ENCODE assay signal across 24 mouse cellular contexts in the genomic region with DNA sequence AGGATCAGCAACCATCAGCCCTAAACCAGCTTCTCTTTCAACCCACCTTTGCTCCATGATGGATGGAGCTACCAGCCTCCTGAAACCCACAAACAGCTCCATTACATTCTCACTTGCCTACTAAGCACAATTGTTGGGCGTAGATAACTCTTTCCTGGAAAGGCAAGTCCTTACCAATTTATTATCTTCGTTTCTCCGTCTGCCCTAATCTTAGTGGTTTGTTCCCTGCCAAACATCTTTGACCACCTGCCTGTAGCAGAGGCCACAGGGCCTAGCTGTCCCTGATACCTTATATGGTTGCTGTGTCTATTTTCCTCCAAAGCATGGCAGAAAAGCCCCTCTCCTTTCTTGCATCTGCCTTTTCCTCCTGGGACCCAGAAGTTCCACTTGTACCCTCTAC. TPM values are rescaled to one million over a fixed set of nuclear protein-coding genes. Genes with fewer than 3 reads are reported as not detected.
"Had no signal": no experiment of that assay in that cellular context is flagged by ENCODE, and none has a peak within 500 bp of the region (broad histone marks: within the 10 kb centered on the region; RNA-seq: fewer than 3 reads in every experiment).

No protein-coding gene starts in this region.

- H3K9me3 ChIP-seq: limb, embryonic 15.5 days; midbrain, embryonic 15.5 days; neural tube, embryonic 12.5 days had no signal

- ATAC-seq: intestine, embryonic 16.5 days; midbrain, embryonic 15.5 days had no signal

- H3K4me1 ChIP-seq: limb, embryonic 15.5 days; midbrain, embryonic 15.5 days had no signal

- H3K27me3 ChIP-seq: limb, embryonic 15.5 days; midbrain, embryonic 15.5 days; neural tube, embryonic 12.5 days had no signal

- DNase-seq: kidney, adult 8-10 months; kidney, postnatal 25 days; lung, embryonic 14.5 days; lung, postnatal 10 days; right cerebral cortex, postnatal 25 days; thymus, adult 18-20 months; thymus, postnatal 25 days had no signal

- H3K4me3 ChIP-seq: left cerebral cortex, adult 2 months; limb, embryonic 15.5 days; megakaryocyte, embryonic 14.5 days; midbrain, embryonic 15.5 days; neural tube, embryonic 12.5 days had no signal

- H3K36me3 ChIP-seq: limb, embryonic 15.5 days; midbrain, embryonic 15.5 days; neural tube, embryonic 12.5 days had no signal

- H3K9ac ChIP-seq: limb, embryonic 15.5 days; lung, embryonic 14.5 days; midbrain, embryonic 15.5 days; neural tube, embryonic 12.5 days had no signal

- H3K4me2 ChIP-seq: limb, embryonic 15.5 days; lung, embryonic 14.5 days; midbrain, embryonic 11.5 days; midbrain, embryonic 15.5 days; neural tube, embryonic 12.5 days had no signal

- H3K27ac ChIP-seq: left cerebral cortex, adult 2 months; limb, embryonic 15.5 days; macrophage; midbrain, embryonic 15.5 days; neural tube, embryonic 12.5 days had no signal

RNA-seq across cellular contexts. Expression of gene Gm13539, which starts 7.0 kb away (rescaled TPM):
- total RNA-seq: layer of hippocampus, postnatal 25 days; left cerebral cortex, adult 2 months; left cerebral cortex, postnatal 25 days; monocyte, adult 5-6 weeks; neutrophil, adult 5-6 weeks had no signal
- polyA plus RNA-seq: intestine, embryonic 16.5 days; kidney, embryonic 16.5 days; limb, embryonic 15.5 days; lung, embryonic 14.5 days; macrophage; midbrain, embryonic 11.5 days; midbrain, embryonic 15.5 days; neural tube, embryonic 12.5 days; small intestine, adult 2 months; stomach, embryonic 16.5 days; urinary bladder, adult 2 months had no signal

RNA-seq across cellular contexts. Expression of gene Lcn11, which starts 12.3 kb away (rescaled TPM):
- total RNA-seq: layer of hippocampus, postnatal 25 days; left cerebral cortex, adult 2 months; left cerebral cortex, postnatal 25 days; monocyte, adult 5-6 weeks; neutrophil, adult 5-6 weeks had no signal
- polyA plus RNA-seq: intestine, embryonic 16.5 days; kidney, embryonic 16.5 days; limb, embryonic 11.5 days; limb, embryonic 15.5 days; lung, embryonic 14.5 days; macrophage; midbrain, embryonic 11.5 days; midbrain, embryonic 15.5 days; neural tube, embryonic 12.5 days; small intestine, adult 2 months; stomach, embryonic 16.5 days; urinary bladder, adult 2 months had no signal

RNA-seq across cellular contexts. Expression of gene Lcn3, which starts 23.7 kb away (rescaled TPM):
- total RNA-seq: layer of hippocampus, postnatal 25 days; left cerebral cortex, adult 2 months; left cerebral cortex, postnatal 25 days; monocyte, adult 5-6 weeks; neutrophil, adult 5-6 weeks had no signal
- polyA plus RNA-seq: intestine, embryonic 16.5 days; kidney, embryonic 16.5 days; limb, embryonic 11.5 days; limb, embryonic 15.5 days; lung, embryonic 14.5 days; macrophage; midbrain, embryonic 11.5 days; midbrain, embryonic 15.5 days; neural tube, embryonic 12.5 days; small intestine, adult 2 months; stomach, embryonic 16.5 days; urinary bladder, adult 2 months had no signal

RNA-seq across cellular contexts. Expression of gene Glt6d1, which starts 26.6 kb away (rescaled TPM):
- total RNA-seq: layer of hippocampus, postnatal 25 days; left cerebral cortex, adult 2 months; left cerebral cortex, postnatal 25 days; monocyte, adult 5-6 weeks; neutrophil, adult 5-6 weeks had no signal
- polyA plus RNA-seq: intestine, embryonic 16.5 days; kidney, embryonic 16.5 days; limb, embryonic 11.5 days; limb, embryonic 15.5 days; lung, embryonic 14.5 days; macrophage; midbrain, embryonic 11.5 days; midbrain, embryonic 15.5 days; neural tube, embryonic 12.5 days; small intestine, adult 2 months; stomach, embryonic 16.5 days; urinary bladder, adult 2 months had no signal

RNA-seq across cellular contexts. Expression of gene Lcn9, which starts 33.9 kb away (rescaled TPM):
- total RNA-seq: layer of hippocampus, postnatal 25 days; left cerebral cortex, adult 2 months; left cerebral cortex, postnatal 25 days; monocyte, adult 5-6 weeks; neutrophil, adult 5-6 weeks had no signal
- polyA plus RNA-seq: intestine, embryonic 16.5 days; kidney, embryonic 16.5 days; limb, embryonic 11.5 days; limb, embryonic 15.5 days; lung, embryonic 14.5 days; macrophage; midbrain, embryonic 11.5 days; midbrain, embryonic 15.5 days; neural tube, embryonic 12.5 days; small intestine, adult 2 months; stomach, embryonic 16.5 days; urinary bladder, adult 2 months had no signal
